Mouse (Mus musculus) erythroblast, embryonic 14.5 days (primary cell): Measurements from ENCODE around the gene Sox13.

Source experiments
- GATA1 ChIP-seq: IDR thresholded peaks from 2 replicates; pipeline ENCODE4 v1.6.1; 2012; ENCODE audit warnings: low read length, inconsistent platforms, mixed read lengths
- TAL1 ChIP-seq: IDR thresholded peaks from 3 replicates; pipeline ENCODE4 v1.6.1; 2012; ENCODE audit warnings: low read length, inconsistent platforms, mixed read lengths

- TF ChIP-seq GATA1 (no peak), TAL1 (no peak)
Measured at GRCm38 (mm10) chr1:133423166-133423542, 1.0 kb downstream of the Sox13 start.
